Mouse (Mus musculus): Measurements from ENCODE around the gene Hspg2.

Gene Hspg2

DNA sequence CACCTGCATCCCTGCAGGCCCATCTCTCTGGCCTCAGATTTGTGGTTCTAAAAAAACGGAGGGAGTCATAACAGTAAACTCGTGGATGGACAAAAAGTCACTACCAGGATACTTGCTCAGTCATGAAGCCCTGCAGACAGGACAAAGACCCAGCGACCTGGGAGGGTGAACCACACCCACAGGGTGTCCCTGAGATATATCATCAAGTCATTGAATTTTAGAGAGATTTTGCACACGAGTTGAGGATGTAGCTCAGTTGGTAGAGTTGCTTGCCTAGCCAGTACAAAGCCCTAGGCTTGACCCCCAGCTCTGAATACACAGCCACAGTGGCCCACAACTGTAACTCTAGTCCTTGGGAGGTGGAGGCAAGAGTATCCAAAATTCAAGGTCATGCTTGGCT lies 7.4 kb upstream of the Hspg2 start:
- no peak for DNase-seq (ENCODE audit: low read depth, low spot score)

DNA sequence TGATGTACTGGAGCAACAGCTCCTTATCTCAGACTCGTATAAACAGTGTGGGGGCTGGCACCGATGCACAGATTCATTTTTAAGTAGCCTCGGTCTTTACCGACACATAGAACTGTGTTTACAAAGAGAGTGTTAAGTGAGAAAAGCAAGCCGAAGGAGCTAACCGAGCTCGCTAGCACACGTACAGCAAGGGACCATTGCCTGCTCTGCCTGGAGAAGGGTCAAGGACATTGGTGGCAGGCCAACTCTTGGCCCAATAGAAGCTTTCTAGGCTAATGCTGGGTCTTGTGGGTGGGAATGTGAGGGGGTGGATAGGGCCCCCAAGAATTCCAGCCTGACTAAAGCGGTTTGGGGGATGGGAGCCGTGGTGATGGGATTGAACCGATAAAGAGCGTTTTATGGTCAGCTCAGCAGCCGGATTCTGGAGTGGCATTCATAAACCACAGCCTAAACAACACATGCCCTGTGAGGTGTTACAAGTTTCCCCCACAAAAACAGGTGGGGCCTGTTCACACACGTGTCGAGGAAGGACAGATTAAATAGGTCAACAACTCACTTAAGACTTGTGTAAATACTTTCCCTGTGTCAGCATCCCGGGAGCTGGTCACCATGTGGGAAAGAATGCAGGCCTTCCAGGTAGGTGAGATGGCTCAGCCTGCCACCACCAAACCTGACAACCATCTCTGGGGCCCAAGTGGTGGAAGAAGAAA lies 6.4 kb upstream of the Hspg2 start:
- no peak for DNase-seq (ENCODE audit: low read depth, low spot score)

DNA sequence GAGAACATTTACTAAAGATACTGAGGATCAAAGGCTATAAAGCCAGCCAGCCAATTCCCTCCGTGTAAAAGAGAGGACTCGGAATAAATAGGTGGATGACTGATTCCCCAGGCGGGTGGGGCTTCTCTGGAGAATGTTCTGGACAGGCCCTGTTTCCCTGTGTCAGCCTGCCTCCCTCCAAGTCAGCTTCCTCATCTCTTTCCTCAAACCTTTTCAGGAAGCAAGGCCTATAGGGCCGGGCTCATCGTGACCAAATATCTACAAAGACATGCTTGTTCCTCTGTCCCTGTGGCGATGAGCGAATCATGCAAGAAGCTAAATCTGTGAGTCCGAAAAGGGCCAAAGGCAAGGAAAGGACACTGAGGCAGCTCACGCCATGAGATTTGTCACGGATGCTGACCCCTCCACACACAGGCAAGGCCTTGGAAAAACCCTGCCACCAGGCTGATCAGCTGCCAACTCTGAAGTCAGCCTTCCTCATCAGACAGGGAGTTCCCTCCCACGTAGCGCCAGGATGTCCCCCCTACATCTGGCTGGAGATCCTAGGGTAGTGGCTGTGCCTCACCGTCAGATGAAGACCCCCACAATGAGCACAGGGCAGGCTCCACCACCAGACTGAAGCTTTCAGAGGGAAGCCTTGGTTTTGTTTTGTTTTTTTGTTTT lies 3.3 kb upstream of the Hspg2 start:
- no peak for DNase-seq (ENCODE audit: low read depth, low spot score)

DNA sequence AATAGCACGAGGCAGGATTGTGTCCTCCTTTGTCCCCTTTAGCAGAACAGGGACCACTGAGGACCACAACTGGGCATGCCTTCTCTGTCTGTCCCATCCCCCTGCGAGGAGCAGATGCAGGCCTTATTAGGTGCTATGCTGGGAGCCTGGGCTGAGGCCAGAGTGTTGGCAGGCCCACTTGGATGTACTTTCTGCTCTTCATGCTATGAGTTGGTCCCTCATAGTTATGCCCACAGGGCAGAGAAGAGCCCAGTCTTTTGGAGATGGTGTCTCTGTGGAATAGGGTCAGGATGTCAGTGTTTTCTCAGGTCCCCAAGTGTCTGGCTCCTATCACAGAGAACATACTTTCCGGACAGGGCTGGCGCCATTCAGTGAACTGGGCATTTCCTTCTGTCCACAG lies 1.6 kb upstream of the Hspg2 start:
- DNase-seq (ENCODE audit: low read depth, low spot score), result no peak

DNA sequence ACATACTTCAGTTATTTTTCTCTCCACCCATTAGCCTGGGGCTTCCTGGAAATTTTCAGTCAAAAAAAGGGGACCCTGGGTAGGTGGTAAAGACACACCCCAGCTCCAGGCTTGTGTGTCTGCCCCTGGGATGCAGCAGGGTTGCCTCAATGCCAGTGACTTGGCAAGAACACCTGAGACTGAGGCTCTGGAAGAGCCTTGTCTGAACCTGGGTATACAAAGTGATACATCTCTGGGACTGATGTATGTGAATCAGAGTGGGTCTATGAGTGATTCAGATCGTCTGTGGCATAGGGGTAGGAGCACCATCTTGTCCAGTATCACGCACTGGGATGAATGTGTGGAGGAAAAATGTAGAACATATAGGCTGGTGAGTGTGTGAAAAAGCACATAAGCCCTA lies 1.0 kb upstream of the Hspg2 start:
- no peak for DNase-seq (ENCODE audit: low read depth, low spot score)

DNA sequence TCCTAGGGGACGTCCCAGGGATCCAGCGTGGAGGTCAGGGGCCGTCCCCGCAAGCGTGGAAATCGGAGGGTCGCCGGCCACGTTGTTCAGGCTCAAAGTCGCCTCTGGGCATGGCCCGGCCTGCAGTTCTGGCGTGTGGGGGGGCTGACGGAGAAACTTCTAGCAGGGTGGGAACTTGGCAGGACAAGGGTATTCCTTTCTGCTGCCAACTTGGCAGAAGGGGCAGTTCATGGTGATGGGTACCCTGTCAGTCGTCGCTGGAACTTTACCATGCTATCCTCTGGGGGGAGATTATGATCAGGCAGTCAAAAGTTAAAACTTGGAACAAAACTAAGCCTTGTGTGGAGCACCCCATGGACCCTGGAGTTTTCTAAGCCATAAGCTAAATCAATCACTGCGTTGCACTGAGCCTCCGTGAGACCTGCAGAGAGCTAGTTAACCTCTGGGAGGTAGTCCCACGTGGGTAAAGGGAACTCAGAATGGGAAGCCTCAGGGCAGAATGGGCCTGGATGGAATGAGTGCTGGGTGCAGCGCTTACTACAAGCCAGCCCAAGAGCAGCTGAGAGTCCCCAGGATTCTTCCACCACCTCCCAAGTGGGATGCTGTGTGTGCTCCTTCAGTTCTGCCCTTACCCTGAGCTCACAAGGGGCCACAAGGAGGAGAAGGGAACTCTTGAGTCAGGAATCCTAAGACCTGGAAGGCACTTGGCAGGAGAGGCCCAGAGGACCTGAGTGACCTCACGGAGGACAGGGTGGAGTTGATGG lies 694 bp downstream of the Hspg2 start:
- no peak for DNase-seq (ENCODE audit: low read depth, low spot score)

DNA sequence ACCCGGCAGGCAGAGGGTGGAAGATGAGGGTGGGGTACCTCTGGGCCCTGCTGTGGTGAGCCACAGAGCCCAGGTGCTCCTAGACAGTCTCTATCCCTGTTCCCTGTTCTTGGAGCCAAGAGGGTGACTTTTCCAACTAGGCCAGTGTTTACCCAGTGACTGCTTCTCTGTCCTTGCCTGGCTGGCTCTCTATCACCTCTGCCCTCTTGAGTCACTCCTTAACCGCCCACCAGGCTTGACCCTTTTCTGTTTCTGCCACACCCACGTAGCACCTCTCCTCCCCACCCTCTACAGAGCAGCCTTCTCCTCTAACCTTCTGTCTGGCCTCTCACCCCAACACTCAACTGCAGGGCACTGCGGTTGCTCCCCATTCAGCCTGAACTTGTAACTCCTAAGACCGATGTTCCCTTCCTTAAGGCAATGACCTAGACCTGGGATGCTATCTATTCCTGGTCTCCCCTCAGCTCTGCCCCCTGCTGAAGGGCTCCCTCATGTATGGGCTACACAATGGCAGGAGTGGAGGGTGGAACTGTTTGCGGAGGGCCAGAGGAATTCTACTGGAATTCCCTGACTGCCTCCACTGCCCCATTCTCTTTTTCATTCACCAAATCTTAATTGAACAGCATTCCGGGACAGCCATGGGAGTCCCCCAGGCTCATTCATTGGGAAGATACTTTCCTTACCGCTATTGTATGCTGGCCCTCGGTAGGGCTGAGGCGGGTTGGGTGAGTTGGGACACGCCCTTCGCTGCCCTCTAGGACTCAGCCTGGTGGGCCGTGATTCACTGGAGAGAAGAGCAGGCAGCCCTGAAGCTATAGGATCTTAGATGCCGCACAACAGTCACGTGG lies 1.5 kb downstream of the Hspg2 start:
- no peak for DNase-seq (ENCODE audit: low read depth, low spot score)

DNA sequence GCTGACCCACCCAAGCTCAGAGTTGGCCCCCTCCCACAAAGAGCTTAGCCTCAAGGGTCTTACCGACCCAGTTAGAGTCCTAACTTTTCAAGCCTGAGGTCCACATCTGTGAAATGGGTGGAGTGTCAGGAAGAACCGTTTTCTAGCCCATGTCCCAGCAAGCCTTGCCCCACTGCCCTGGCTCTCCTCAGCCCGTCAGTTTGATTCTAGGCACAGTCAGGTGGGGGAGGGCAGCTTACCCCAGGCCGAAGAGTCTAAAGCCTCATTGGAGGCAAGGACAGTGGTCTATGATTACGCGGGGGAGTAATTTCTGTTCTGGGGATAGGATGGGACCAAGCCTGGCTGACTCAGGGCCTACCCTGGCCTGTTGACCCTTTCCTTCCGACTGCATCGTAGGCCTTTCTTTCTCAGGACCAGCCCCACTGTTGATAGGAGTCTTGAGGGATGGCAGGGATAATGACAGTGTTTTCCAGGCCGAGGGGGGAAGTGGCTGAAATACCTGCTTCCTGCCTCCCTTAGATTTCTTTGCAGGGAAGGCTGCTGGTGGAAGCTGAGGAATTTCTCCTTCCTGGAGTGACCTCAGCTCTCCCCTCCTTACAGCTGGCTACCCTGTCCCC lies 2.2 kb downstream of the Hspg2 start:
- no peak for DNase-seq (ENCODE audit: low read depth, low spot score)

DNA sequence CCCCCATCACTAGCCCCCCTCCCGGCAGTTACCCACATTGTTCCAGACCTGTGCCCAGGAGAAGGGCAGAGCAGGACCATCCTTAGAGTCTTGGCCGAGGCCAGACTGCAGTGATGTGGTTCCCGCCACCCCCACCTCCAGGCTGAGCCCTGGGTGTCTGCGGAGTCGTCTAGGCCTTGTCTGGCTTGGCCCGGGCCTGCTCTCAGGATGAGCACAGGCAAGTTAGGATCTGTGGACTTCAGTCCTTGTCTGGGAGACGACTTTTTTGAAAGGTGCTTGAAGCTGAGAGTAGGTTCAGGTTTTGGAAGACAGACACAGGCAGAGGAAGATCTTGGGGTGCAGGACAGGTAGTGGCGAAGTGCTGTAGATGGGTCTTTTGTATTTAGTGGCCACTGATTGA lies 2.8 kb downstream of the Hspg2 start:
- no peak for DNase-seq (ENCODE audit: low read depth, low spot score)

DNA sequence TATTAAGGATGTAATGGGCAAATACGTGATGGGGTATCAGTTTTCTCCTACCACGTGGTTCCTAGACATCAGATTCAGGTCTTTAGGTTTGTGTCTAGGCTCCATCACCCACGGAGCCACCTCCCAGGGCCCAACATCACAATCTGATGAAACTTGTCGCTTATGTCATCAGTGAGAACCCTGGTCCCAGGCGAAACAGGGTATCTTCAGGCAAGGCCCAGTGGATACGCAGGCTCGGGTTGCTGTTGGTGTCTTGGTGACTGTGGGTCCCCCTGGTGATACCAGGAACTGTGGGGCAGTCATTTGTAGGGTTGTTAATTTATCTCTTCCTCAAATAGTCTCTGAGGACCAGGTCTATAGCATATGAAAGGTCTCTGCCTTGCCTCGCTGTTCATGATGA lies 4.7 kb downstream of the Hspg2 start:
- no peak for DNase-seq (ENCODE audit: low read depth, low spot score)

DNA sequence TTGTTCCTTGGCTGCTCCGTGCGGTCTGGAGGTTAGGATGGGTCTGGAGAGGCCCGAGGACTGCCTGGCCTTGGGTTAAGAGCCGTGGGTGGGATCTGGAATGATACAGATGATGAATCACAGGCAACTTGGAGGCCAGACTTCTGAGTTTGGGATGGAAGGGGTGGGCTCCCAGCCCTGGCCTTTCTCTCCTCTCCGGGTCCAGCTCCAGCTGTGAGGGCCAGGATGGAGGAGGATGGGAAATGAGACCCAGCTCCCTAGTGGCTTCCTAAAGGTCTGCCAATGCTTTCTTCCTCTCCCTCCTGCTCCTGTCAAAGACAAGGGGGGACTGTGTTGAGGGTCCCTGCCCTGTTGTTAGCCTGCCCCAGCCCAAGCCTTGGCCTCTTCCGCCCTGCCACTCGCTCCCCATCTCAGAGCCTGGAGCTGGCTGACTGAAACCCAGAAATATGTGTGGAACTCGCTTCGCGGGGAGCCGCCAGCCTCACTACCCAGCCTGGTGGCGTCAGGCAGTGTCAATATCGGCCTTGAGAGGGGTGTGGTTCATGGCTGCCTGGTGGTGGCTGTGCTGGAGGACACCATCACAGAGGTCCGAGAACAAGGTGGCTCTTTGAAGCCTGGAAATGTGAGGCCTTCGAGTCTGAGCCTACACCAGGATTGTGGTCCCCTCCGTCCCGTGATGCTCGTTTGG lies 5.3 kb downstream of the Hspg2 start:
- DNase-seq (ENCODE audit: low read depth, low spot score), result no peak

DNA sequence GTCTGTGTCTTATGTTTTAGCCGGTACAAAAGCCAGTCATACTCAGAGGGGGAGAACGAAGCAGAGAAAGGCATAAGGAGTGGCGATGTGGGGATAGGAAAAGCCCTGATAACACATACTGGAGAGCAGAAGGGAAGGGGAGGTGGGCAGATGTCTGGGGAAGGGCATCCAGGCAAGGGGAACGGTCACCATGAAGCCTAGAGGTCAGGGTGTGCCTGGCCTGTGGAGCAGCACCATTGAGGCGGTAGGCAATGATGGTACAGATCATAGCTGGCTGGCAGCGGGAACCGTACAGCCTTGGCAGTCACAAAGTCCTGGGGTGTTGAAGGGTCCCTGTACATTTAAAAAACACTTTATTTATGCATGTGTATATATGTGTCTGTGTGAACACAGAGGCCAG lies 6.1 kb downstream of the Hspg2 start:
- DNase-seq (ENCODE audit: low read depth, low spot score), result no peak

DNA sequence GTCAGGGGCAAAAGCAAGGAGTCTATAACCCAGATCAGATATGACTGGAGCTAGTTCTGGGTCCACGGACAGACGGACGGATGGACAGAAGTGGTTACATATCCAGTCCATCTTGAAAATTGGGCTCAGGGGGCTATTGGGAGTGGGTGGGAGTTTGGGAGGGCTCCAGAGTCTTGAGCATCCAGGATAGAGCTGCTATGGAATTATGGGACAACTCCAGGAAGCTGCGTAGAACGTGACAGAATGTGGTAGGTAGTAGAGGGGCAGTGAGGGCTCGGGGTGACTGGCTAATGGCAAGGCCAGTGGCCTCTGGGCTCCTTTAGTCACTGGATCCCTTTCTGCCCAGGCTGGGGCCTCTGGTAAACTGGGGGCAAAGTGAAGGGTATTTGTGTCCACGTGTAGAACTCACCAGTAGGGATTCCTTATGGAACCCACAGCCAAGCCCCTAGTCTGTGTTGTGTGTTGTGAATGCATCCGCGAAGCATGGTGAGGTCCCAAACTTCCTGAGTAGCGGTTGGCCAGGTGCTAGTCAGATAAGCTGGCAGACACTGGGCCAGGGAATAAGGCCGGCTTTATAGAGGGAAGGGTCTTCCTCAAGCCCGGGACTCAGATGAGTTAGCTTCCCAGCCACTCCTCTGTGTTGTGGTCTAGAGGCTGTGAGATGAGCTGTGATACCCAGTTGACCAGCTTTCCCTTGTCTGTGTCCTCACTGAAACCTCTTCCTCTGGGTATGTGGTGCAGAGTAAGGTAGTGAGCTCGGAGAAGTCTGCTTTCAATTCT lies 6.9 kb downstream of the Hspg2 start:
- no peak for DNase-seq (ENCODE audit: low read depth, low spot score)

DNA sequence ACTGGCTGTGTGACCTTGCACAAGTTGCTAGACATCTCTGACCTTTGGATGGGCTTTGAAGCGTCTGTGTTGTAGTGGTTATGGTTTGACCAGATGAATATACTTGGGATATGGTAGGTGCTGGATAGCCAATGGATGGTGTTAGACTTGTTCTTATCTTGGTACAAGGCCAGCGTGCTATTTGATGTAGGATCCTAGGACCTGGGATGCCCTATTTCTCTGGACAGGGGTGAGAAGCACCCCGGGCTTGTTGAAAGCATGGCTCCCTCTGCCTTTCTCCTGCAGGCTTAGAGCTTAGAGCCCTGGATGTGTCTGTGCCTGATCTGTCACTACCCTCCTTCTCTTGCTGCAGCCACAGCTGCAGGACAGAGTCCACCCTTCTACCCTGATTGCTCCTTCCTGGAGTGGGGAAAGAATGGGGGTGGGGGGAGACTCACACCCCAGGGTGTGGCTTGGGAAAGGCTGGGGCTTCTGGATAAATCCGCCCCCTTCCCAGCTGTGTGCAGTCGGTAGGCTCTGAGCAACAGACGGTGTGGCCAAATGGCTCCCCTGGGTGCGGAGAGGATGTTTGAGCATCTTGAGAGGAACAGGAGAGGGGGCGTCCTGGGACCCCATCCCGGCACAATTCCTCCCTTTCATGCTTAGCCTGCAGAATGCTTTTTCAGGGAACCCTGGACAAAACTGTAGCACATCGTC lies 7.6 kb downstream of the Hspg2 start:
- no peak for DNase-seq (ENCODE audit: low read depth, low spot score)

DNA sequence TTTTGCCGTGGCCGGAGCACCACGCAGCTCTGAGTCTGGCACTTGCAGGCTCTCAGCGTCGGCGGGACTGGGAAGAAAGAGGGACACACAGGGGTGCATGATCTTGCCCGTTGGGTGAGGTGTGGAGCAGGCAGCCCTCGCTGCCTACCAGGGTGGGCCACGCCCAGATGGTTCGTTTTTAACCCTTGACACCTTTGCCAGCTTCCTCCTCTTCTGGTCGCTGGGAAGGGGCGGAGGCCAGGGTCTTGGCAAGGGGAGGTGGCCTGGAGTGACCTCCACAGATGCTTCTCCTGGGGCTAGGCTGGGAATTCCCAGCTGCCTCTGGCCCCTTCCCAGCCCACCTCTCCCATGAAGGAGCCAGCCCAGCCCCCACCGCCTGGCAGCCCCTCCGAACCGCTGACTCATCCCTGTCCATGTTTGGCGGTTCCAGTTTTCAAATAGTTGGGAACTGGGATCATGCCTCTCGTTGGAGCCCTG lies 8.2 kb downstream of the Hspg2 start:
- no peak for DNase-seq (ENCODE audit: low read depth, low spot score)

DNA sequence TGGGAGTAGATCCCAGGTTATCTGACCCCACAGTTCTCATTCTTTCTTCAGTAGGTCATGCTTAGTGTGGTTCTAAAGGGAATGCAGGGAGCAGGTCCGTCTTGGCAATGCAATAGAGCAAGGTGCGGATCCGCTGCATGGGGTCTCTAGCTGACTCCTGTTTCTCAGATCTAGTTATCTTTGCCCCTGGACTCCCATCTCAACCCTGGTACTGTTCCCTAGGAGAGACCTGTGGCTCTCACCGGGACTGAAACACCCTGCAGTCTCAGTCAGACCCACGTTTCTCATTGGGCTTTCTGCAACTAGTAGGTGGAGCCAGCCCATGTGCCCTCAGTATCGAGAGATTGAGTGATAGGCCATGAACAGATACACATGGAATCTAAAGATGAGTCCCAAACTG lies 9.0 kb downstream of the Hspg2 start:
- DNase-seq (ENCODE audit: low read depth, low spot score), result no peak

DNA sequence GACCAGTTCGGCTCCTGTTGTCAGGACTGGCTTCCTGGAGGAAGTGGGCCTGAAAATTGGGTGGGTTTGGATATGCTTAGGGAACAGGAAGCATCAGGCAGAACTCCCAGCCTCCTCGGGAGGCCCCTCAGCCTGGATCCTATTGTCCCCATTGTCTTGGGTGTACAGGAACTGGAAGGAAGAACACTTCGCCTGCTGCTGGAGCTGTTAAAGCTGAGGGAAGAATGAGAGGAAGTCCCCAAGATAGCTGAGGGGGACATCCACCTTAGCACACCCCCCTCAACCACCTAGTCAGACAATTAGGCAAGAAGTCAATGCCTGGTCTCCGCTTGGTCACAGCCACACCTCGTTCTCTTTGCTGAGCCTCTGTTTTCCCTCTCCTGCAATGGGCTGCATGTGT lies 9.7 kb downstream of the Hspg2 start:
- no peak for DNase-seq (ENCODE audit: low read depth, low spot score)

DNA sequence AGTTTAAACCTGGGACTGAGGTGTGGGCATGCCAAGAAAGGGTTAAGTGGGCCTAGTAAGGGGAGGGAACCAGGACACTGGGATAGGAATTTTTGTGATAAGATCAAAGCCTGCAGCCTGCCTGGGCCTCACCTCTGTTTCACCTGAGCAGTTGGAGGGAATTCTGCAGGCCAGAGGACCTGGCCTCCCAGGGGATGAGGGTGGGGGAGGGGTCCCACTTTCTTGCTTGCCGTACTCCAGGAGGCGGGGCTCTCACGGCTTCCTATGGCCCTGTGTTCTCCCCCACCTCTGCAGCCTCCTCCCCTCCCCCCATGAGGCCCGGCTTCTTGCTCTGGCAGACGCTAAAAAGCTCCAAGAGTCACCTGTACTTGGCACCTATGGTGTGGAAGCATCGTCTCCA lies 11.2 kb downstream of the Hspg2 start:
- DNase-seq (ENCODE audit: low read depth, low spot score), result no peak

DNA sequence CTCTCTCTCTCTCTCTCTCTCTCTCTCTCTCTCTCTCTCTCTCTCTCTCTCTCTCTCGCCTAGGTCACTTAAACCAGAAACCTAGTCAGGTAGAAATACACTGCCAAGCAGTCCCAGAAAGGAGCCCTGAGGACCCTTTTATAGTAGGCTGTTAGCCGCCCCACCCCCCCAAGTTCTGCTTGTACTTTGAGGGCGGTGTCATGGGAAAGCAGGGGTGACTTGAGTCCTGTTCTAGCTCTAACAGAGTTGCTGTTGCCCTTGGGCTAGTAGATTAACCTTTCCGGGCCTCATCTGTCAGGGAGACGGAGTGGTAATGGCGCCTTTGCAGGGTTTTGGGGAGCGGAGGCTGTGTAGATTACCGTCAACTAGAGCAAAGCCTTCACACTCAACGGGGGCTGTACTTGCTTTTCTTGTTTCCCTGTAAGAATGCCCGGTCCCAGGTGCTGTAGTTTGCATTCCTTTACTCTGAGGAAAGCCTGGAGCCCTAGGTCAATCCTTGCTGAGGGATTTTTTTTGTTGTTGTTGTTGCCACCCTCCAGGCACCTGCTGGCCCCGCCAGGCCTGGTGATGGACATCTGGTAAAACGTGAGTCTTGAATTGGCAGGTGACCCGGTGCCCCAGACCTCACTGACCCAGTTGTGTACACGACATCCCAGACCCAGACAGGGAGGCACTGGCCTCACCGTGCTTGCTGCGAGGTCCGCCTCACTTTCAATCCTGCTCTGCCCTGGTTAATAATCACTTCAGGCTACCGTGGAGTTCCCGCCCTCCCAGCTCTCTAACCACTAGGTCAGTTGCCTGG lies 11.8 kb downstream of the Hspg2 start:
- no peak for DNase-seq (ENCODE audit: low read depth, low spot score)
